Mouse (Mus musculus): ENCODE measurements around the gene Gm42372.

DNA sequence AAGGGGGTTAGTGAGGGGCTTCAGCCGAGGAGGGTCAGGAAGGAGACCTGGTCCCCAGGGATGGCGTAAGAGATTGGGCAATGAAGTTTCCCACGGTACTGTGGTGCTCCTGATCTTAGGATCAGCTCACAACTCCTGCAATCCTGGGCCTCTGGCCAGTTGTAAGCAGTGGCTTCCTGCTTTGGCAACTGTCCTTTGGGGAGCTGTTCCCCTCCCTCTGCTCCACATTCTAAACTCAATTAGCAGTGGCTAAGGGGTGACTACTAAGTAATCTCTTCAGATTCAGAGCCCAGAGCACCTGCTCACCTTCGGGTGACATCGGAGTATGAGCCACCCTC, 27.1 kb downstream of the Gm42372 start:
- TF ChIP-seq GATA1 (IDR thresholded peaks at IDR 0.05; ENCODE audit: borderline replicate concordance, low read length) (no peak), FLI1 (IDR thresholded peaks at IDR 0.05; ENCODE audit: low read length) (no peak)

All from megakaryocyte, embryonic 14.5 days (primary cell).